Comparison of ENCODE assay signal across 7 mouse cellular contexts in the genomic region with DNA sequence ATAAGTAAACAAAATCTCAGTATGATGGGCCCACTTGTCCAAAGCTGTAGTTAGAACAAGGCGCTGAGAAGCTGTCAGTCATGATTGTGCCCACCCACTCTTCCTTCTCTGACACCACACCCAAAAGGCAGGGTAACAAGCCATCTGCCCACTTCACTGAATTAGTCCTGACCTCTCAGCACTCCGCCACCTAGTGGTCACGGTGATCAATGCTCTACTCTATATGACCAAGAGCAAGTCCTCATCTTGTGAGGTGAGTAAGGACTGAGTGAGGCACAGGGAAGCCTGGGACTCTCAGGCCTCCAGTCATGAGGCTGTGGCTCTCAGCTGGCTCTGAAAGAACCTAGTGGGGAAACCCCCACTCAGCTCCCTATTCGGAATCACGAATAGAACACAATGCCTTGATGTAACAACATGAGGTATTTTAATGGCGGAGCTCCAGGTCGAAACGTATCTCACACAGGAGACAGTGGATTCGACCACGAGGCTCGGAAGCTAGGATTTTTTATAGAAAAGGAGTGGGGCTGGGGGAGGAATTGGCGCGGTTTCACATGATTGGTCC.
DNase-seq lines count a peak whose midpoint lies in the region; ATAC-seq and TF ChIP-seq lines count a peak whose summit lies in the region.
"Not testable (repeated sequence)": the region's sequence is repeated elsewhere in the genome, so short reads cannot be mapped to it uniquely, and the experiment has no call there.

No protein-coding gene starts in this region.

- not testable (repeated sequence) for H3K27me3 ChIP-seq in CH12.LX (replicated peaks); Patski; liver, embryonic 14.5 days (ENCODE audit: control insufficient read depth, insufficient read depth, low read length); small intestine, adult 2 months (ENCODE audit: control insufficient read depth, insufficient read depth, low read length)

- H3K4me3 ChIP-seq in CH12.LX (replicated peaks in 1 of 3; ENCODE audit: low read depth in 2 of 3, low read length in 2 of 3, poor library complexity in 1 of 3); ES-E14 (ENCODE audit: insufficient read depth in 1 of 2, low read depth in 1 of 2, low read length in 2 of 2, poor library complexity in 1 of 2, severe bottlenecking in 1 of 2); bone marrow macrophage, adult 2 months (ENCODE audit: insufficient read depth, low read length); liver, embryonic 14.5 days (ENCODE audit: insufficient read depth in 1 of 2, low read depth in 2 of 2, low read length in 2 of 2); small intestine, adult 2 months (ENCODE audit: low read depth, low read length): not testable (repeated sequence)

- not testable (repeated sequence) for H3K4me2 ChIP-seq in CH12.LX (ENCODE audit: insufficient read depth, low read depth, poor library complexity, severe bottlenecking); liver, embryonic 14.5 days (ENCODE audit: low read depth)

- H3K79me2 ChIP-seq in CH12.LX (replicated peaks; ENCODE audit: control insufficient read depth, extremely low read depth, insufficient read depth, poor library complexity, severe bottlenecking) = not testable (repeated sequence)

- peak overlapping the region; percentile 83 for H3K27ac ChIP-seq in CH12.LX (ENCODE audit: insufficient read depth, low read depth)
- H3K27ac ChIP-seq in ES-E14 (ENCODE audit: insufficient read depth, low read depth, low read length, poor library complexity, severe bottlenecking) = peak overlapping the region; percentile 62; the same call in 1 of the 2 replicates
- H3K27ac ChIP-seq in bone marrow macrophage, adult 2 months (ENCODE audit: insufficient read depth, low read depth, low read length) = peak overlapping the region; percentile 83
- H3K27ac ChIP-seq in liver, embryonic 14.5 days; small intestine, adult 2 months (ENCODE audit: insufficient read depth, low read depth, low read length): not testable (repeated sequence)

- dilution Hi-C loops in CH12.LX (cut with MboI; ENCODE audit: extremely low pct_ligation_motif_present, extremely low pct_unique_long_range_greater_than_20kb, low sequenced_read_pairs) = not testable (repeated sequence)

- in situ Hi-C loops in CH12.LX (cut with MboI; ENCODE audit: low pct_ligation_motif_present, low pct_unique_long_range_greater_than_20kb, low sequenced_read_pairs); ES-E14 (cut with MboI; ENCODE audit: low sequenced_read_pairs in 2 of 2, unreplicated experiment in 2 of 2); Patski (cut with MboI; ENCODE audit: low pct_unique_long_range_greater_than_20kb): not testable (repeated sequence)

- 48% methylated on average over 13 of the region's 13 CpGs for WGBS in liver, embryonic 14.5 days (ENCODE audit: insufficient replicate concordance)
- WGBS in small intestine, adult 2 months = 76% methylated on average over 13 of the region's 13 CpGs

- TF ChIP-seq RAD21 in CH12.LX (IDR thresholded peaks at IDR 0.05; ENCODE audit: low read depth, low read length) = peak; percentile 33

- not testable (repeated sequence) for H3K9me3 ChIP-seq in CH12.LX (replicated peaks; ENCODE audit: low read length); ES-E14 (ENCODE audit: control insufficient read depth, insufficient read depth, low read depth, low read length); liver, embryonic 14.5 days (ENCODE audit: control insufficient read depth, low read length)

- POLR2A ChIA-PET in Patski (lab: Charles Lee) = not testable (repeated sequence)

- ATAC-seq in Patski; liver, embryonic 14.5 days (ENCODE audit: insufficient read depth): not testable (repeated sequence)

- TF ChIP-seq POLR2A in CH12.LX (IDR thresholded peaks at IDR 0.05; ENCODE audit: low read depth, low read length); bone marrow macrophage, adult 2 months (IDR thresholded peaks at IDR 0.05; ENCODE audit: borderline replicate concordance, low read depth, low read length); small intestine, adult 2 months (IDR thresholded peaks at IDR 0.05; ENCODE audit: low read depth, low read length): not testable (repeated sequence)

- not testable (repeated sequence) for H3K4me1 ChIP-seq in CH12.LX (ENCODE audit: control insufficient read depth in 1 of 2, insufficient read depth in 2 of 2); ES-E14 (ENCODE audit: control insufficient read depth in 2 of 2, insufficient read depth in 2 of 2, low read length in 2 of 2, poor library complexity in 1 of 2); bone marrow macrophage, adult 2 months (ENCODE audit: control insufficient read depth, insufficient read depth, low read length); liver, embryonic 14.5 days (replicated peaks; ENCODE audit: control insufficient read depth in 2 of 2, insufficient read depth in 2 of 2, low read length in 1 of 2); small intestine, adult 2 months (ENCODE audit: control insufficient read depth, insufficient read depth, insufficient read length, low read length)

- TF ChIP-seq CTCF in CH12.LX (conservative IDR thresholded peaks at IDR 0.05 in 1 of 2, IDR thresholded peaks at IDR 0.05 in 1 of 2; ENCODE audit: low read depth in 2 of 2, low read length in 2 of 2) (peak; percentile 25 to 61; a peak in 3 of 4 replicates), Patski (IDR thresholded peaks at IDR 0.05) (peak; percentile 49)
- not testable (repeated sequence) for TF ChIP-seq CTCF in bone marrow macrophage, adult 2 months (IDR thresholded peaks at IDR 0.05; ENCODE audit: low read depth, low read length)
- peak; percentile 44 for TF ChIP-seq CTCF in liver, embryonic 14.5 days (IDR thresholded peaks at IDR 0.05; ENCODE audit: low read depth)
- TF ChIP-seq CTCF in small intestine, adult 2 months (IDR thresholded peaks at IDR 0.05; ENCODE audit: extremely low read depth, insufficient read length, insufficient replicate concordance, low read depth, low read length) = peak; percentile 45; the same call in 1 of the 2 replicates

- 0 out of 2 replicates have a peak, but pooled peaks have one; percentile 6 for TF ChIP-seq EP300 in CH12.LX (IDR thresholded peaks at IDR 0.05; ENCODE audit: low read length)
- TF ChIP-seq EP300 in liver, embryonic 14.5 days (IDR thresholded peaks at IDR 0.05; ENCODE audit: low read depth) = not testable (repeated sequence)

- not testable (repeated sequence) for H3K36me3 ChIP-seq in CH12.LX (replicated peaks in 1 of 2; ENCODE audit: control insufficient read depth in 1 of 2, insufficient read depth in 1 of 2, low read length in 1 of 2); ES-E14 (ENCODE audit: control insufficient read depth, insufficient read depth, low read length, poor library complexity, severe bottlenecking); liver, embryonic 14.5 days (replicated peaks; ENCODE audit: control insufficient read depth, insufficient read depth, low read depth); small intestine, adult 2 months (ENCODE audit: control insufficient read depth, insufficient read depth, low read length)

- CTCF ChIA-PET in Patski (lab: Charles Lee) = not testable (repeated sequence)

- H3K9ac ChIP-seq in CH12.LX (ENCODE audit: insufficient read depth, low read depth); ES-E14 (ENCODE audit: insufficient read depth, low read depth, low read length, poor library complexity, severe bottlenecking); liver, embryonic 14.5 days (replicated peaks): not testable (repeated sequence)

- DNase-seq in 3134 (ENCODE audit: extremely low read depth, insufficient read length, low spot score) (peak; percentile 4), CH12.LX (ENCODE audit: extremely low read depth) (peak; percentile 81), ES-E14 (ENCODE audit: low read depth, low spot score) (peak; percentile 21)
- not testable (repeated sequence) for DNase-seq in Patski (ENCODE audit: low read depth, low spot score); liver, embryonic 14.5 days (ENCODE audit: low read depth in 3 of 3, low spot score in 3 of 3)

TF ChIP-seq in CH12.LX, 34 proteins besides CTCF, POLR2A, EP300 and RAD21 (continues in another document):
- TF ChIP-seq MEF2A (IDR thresholded peaks at IDR 0.05; ENCODE audit: borderline replicate concordance, low read depth, low read length) (0 out of 2 replicates have a peak, but pooled peaks have one; percentile 15), TBP (conservative IDR thresholded peaks at IDR 0.05; ENCODE audit: low read depth, low read length) (0 out of 2 replicates have a peak, but pooled peaks have one; percentile 7), IRF4 (IDR thresholded peaks at IDR 0.05; ENCODE audit: low read depth, low read length) (peak; percentile 22; the same call in 1 of the 2 replicates), SIN3A (IDR thresholded peaks at IDR 0.05; ENCODE audit: low read length) (peak; percentile 40; the same call in 1 of the 2 replicates), TCF12 (IDR thresholded peaks at IDR 0.05; ENCODE audit: low read depth, low read length) (0 out of 2 replicates have a peak, but pooled peaks have one; percentile 28), MYC (IDR thresholded peaks at IDR 0.05; ENCODE audit: low read depth, low read length) (peak; percentile 63), NELFE (IDR thresholded peaks at IDR 0.05; ENCODE audit: low read depth, low read length) (0 out of 2 replicates have a peak, but pooled peaks have one; percentile 27)
